Mouse (Mus musculus): ENCODE measurements at regions not wholly inside any gene's neighbourhood (a gene's known extent, or its start where the extent isn't known, plus 50 kb on each side); places are given as distances from the start of the nearest gene placed in this dataset.
A peak's percentile ranks its signal among the peaks of the same experiment; 100 is the strongest.

- no peak overlapping the region for H3K4me3 ChIP-seq
- WGBS: 36% methylated on average over 6 of the region's 6 CpGs
These were observed 51.5 kb upstream of the Med13 start for GRCm38 (mm10) chr11:86408686-86409579.

DNA sequence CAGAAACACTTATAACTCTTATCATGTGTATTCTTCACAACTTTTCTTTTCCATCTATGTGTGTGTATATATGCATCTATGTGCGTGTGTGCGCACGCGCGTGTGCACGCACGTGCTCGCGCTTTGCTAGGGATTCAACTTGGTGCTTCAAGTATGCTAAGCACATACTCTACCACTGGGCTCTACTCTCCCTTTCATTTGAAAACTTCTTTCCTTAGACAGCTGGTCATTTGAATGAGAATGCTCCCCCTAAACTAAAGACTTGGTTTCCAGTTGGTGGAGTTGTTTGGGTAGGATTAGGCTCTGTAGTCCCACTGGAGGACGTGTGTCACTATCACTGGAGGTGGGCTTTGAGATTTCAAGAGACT, 52.2 kb upstream of the Med13 start:
- H3K4me1 ChIP-seq: peaks cover 20% of the 10 kb centered on the region
- H3K4me3 ChIP-seq: no peak overlapping the region
- H3K9me3 ChIP-seq (replicated peaks): no peaks in the 10 kb centered on the region
- no peak for DNase-seq (ENCODE audit: low spot score)
- H3K36me3 ChIP-seq: no peaks in the 10 kb centered on the region
- H3K27ac ChIP-seq: no peak overlapping the region
- no peaks in the 10 kb centered on the region for H3K27me3 ChIP-seq (ENCODE audit: low read depth, poor library complexity, severe bottlenecking)
- 92% methylated on average over 10 of the region's 10 CpGs for WGBS

More at GRCm38 (mm10) chr11:86408686-86409579, 51.5 kb upstream of the Med13 start:
- Histone ChIP-seq H3K4me1 (peaks cover 23% of the 10 kb centered on the region), H3K27me3 (ENCODE audit: low read depth, poor library complexity, severe bottlenecking) (no peaks in the 10 kb centered on the region), H3K27ac (no peak overlapping the region), H3K9me3 (replicated peaks) (no peaks in the 10 kb centered on the region), H3K36me3 (no peaks in the 10 kb centered on the region)
- DNase-seq (ENCODE audit: low spot score): no peak

DNA sequence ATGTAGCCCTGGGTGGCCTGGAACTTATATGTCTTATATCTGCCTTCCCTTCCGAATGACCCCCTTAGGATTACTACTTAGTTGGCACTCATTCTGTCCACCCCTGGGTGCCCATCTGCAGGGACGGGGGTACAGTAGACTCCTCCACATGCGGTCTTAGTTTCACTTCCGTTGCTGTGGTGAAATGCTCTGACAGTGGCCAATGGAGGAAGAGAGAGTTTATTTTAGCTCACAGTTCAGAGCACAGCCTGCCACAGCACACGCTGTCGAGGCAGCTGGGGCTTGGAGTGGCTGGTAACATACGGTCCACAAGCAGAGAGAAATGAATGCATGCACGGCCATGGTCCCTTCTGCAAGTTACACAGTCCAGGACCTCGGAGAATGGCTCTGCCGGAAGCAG, 53.1 kb upstream of the Med13 start:
- H3K27ac ChIP-seq: no peak overlapping the region
- H3K4me3 ChIP-seq: no peak overlapping the region
- no peaks in the 10 kb centered on the region for H3K27me3 ChIP-seq (ENCODE audit: low read depth, poor library complexity, severe bottlenecking)
- WGBS: 89% methylated on average over 10 of the region's 10 CpGs
- peaks cover 20% of the 10 kb centered on the region for H3K4me1 ChIP-seq
- no peak for DNase-seq (ENCODE audit: low spot score)
- H3K9me3 ChIP-seq (replicated peaks): no peaks in the 10 kb centered on the region
- no peaks in the 10 kb centered on the region for H3K36me3 ChIP-seq

GRCm38 (mm10) chr11:86412772-86413390, 55.5 kb upstream of the Med13 start:
- peaks cover 20% of the 10 kb centered on the region for H3K4me1 ChIP-seq
- peak; percentile 40 for DNase-seq (ENCODE audit: low spot score)
- H3K27me3 ChIP-seq (ENCODE audit: low read depth, poor library complexity, severe bottlenecking): no peaks in the 10 kb centered on the region
- H3K4me3 ChIP-seq: no peak overlapping the region
- WGBS: 58% methylated on average over 13 of the region's 13 CpGs
- no peaks in the 10 kb centered on the region for H3K9me3 ChIP-seq (replicated peaks)
- H3K27ac ChIP-seq: no peak overlapping the region
- no peaks in the 10 kb centered on the region for H3K36me3 ChIP-seq

DNA sequence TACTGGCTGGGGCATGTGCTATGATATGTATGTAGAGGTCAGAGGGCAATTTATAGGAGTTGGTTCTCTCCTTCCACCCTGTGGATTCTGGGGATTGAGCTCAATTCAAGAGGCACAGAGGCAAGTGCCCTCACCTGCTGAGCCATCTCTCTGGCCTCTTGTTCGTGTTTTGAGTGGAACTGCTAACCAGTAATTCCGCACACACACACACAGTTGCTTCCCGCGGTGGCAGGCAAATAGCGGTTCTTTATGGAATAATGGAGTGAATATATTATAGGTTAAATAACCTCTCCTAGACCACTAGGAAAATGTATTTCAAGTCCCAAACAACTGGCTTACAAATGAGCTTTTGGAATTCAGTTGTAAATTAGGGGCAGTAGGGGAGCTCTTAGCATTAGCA, 59.1 kb upstream of the Med13 start:
- Histone ChIP-seq H3K4me1 (peaks cover 14% of the 10 kb centered on the region), H3K9me3 (replicated peaks) (no peaks in the 10 kb centered on the region), H3K27me3 (ENCODE audit: low read depth, poor library complexity, severe bottlenecking) (no peaks in the 10 kb centered on the region), H3K4me3 (no peak overlapping the region), H3K36me3 (no peaks in the 10 kb centered on the region), H3K27ac (no peak overlapping the region)
- DNase-seq (ENCODE audit: low spot score): no peak
- WGBS: 72% methylated on average over 5 of the region's 5 CpGs

- WGBS: 91% methylated on average over 6 of the region's 6 CpGs
- no peaks in the 10 kb centered on the region for H3K27me3 ChIP-seq (ENCODE audit: low read depth, poor library complexity, severe bottlenecking)
- no peak for DNase-seq (ENCODE audit: low spot score)
These were observed 59.8 kb upstream of the Med13 start for GRCm38 (mm10) chr11:86417164-86417563.

GRCm38 (mm10) chr11:86419810-86420483, 62.5 kb upstream of the Med13 start:
- no peak for DNase-seq (ENCODE audit: low spot score)
- H3K4me3 ChIP-seq: no peak overlapping the region
- 77% methylated on average over 5 of the region's 5 CpGs for WGBS
- H3K27ac ChIP-seq: no peak overlapping the region
- no peaks in the 10 kb centered on the region for H3K4me1 ChIP-seq
- H3K36me3 ChIP-seq: no peaks in the 10 kb centered on the region
- no peaks in the 10 kb centered on the region for H3K27me3 ChIP-seq (ENCODE audit: low read depth, poor library complexity, severe bottlenecking)
- no peaks in the 10 kb centered on the region for H3K9me3 ChIP-seq (replicated peaks)

More at GRCm38 (mm10) chr11:86417164-86417563, 59.8 kb upstream of the Med13 start:
- H3K36me3 ChIP-seq: no peaks in the 10 kb centered on the region
- no peak overlapping the region for H3K27ac ChIP-seq
- H3K4me3 ChIP-seq: no peak overlapping the region
- no peaks in the 10 kb centered on the region for H3K9me3 ChIP-seq (replicated peaks)
- peaks cover 9% of the 10 kb centered on the region for H3K4me1 ChIP-seq

DNA sequence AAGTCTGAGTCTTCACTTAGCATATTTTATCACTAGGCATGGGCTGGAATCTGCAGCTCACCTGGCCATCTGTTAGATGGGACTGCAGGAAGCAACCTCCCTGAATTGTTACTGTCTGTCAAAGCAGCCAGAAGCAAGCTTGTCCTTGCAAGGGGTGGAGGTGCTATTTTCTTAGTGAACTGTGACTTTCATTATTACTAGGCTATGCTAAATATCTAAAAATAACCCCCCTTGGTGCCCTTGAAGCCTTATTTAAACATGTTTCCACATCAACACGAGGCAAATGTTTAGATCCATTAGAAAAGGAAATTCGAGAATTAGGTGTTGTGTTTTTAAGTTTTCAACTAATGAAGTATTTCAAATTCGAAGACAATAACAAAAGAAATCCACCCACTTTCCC, 55.5 kb upstream of the Rnft1 start:
- peaks cover 4% of the 10 kb centered on the region for H3K4me1 ChIP-seq
- no peaks in the 10 kb centered on the region for H3K9me3 ChIP-seq (replicated peaks)
- H3K27me3 ChIP-seq (ENCODE audit: low read depth, poor library complexity, severe bottlenecking): no peaks in the 10 kb centered on the region
- no peaks in the 10 kb centered on the region for H3K36me3 ChIP-seq
- WGBS: 47% methylated on average over 3 of the region's 3 CpGs
- no peak overlapping the region for H3K27ac ChIP-seq
- DNase-seq (ENCODE audit: low spot score): no peak
- no peak overlapping the region for H3K4me3 ChIP-seq

GRCm38 (mm10) chr11:86430287-86430686, 54.2 kb upstream of the Rnft1 start:
- Histone ChIP-seq H3K9me3 (replicated peaks) (no peaks in the 10 kb centered on the region), H3K27me3 (ENCODE audit: low read depth, poor library complexity, severe bottlenecking) (no peaks in the 10 kb centered on the region), H3K36me3 (no peaks in the 10 kb centered on the region), H3K4me1 (peaks cover 11% of the 10 kb centered on the region), H3K4me3 (no peak overlapping the region), H3K27ac (no peak overlapping the region)
- WGBS: 93% methylated on average over 2 of the region's 2 CpGs
- DNase-seq (ENCODE audit: low spot score): no peak

GRCm38 (mm10) chr11:86431550-86431949, 52.9 kb upstream of the Rnft1 start:
- no peaks in the 10 kb centered on the region for H3K9me3 ChIP-seq (replicated peaks)
- WGBS: 90% methylated on average over 5 of the region's 5 CpGs
- H3K27me3 ChIP-seq (ENCODE audit: low read depth, poor library complexity, severe bottlenecking): no peaks in the 10 kb centered on the region
- no peak overlapping the region for H3K27ac ChIP-seq
- DNase-seq (ENCODE audit: low spot score): no peak
- no peak overlapping the region for H3K4me3 ChIP-seq
- peaks cover 15% of the 10 kb centered on the region for H3K4me1 ChIP-seq
- H3K36me3 ChIP-seq: no peaks in the 10 kb centered on the region

DNA sequence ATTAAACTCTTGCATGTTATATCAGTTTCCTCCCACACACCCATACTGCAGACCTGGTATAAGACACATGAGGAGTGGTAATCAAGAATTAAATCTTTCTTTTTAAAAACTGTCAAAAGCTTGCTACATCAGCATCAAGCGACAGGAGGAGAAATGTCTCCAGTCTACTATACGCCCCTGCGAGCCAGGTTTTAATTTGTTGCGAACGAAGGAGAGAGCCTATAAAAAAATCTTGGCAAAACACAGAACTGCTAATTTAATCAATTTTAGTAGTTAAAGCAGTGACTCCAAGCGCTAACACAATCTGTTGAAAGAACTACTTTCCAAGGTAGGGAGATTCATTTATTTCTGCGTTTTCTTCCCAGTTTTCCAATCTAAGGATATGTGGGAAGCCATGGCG, 50.4 kb upstream of the Rnft1 start:
- WGBS: 79% methylated on average over 8 of the region's 8 CpGs
- no peak overlapping the region for H3K4me3 ChIP-seq
- DNase-seq (ENCODE audit: low spot score): no peak
- no peaks in the 10 kb centered on the region for H3K27me3 ChIP-seq (ENCODE audit: low read depth, poor library complexity, severe bottlenecking)
- H3K9me3 ChIP-seq (replicated peaks): no peaks in the 10 kb centered on the region
- H3K4me1 ChIP-seq: peaks cover 17% of the 10 kb centered on the region
- no peaks in the 10 kb centered on the region for H3K36me3 ChIP-seq
- H3K27ac ChIP-seq: peak overlapping the region; percentile 50; the same call in 1 of the 2 replicates
